Mouse (Mus musculus): ENCODE measurements at regions not wholly inside any gene's neighbourhood (a gene's known extent, or its start where the extent isn't known, plus 50 kb on each side); places are given as distances from the start of the nearest gene placed in this dataset.
A peak's percentile ranks its signal among the peaks of the same experiment; 100 is the strongest.

- no peaks in the 10 kb centered on the region for H3K36me3 ChIP-seq (ENCODE audit: control insufficient read depth, insufficient read depth, low read length)
- ATAC-seq, result no peak
These were observed 176.9 kb upstream of the Arglu1 start for GRCm38 (mm10) chr8:8867126-8867777.

GRCm38 (mm10) chr8:8862767-8863166 is 172.4 kb upstream of the Arglu1 start:
- Histone ChIP-seq H3K9ac (ENCODE audit: low read length) (no peak overlapping the region), H3K27ac (ENCODE audit: low read depth, low read length) (no peak overlapping the region), H3K9me3 (replicated peaks; ENCODE audit: control insufficient read depth, low read length) (no peaks in the 10 kb centered on the region), H3K4me3 (ENCODE audit: low read depth, low read length) (no peak overlapping the region), H3K27me3 (replicated peaks; ENCODE audit: control insufficient read depth, insufficient read depth, low read length) (no peaks in the 10 kb centered on the region), H3K4me2 (ENCODE audit: low read length) (no peak overlapping the region), H3K4me1 (ENCODE audit: control insufficient read depth, insufficient read depth, low read length) (no peaks in the 10 kb centered on the region), H3K36me3 (ENCODE audit: control insufficient read depth, insufficient read depth, low read length) (no peaks in the 10 kb centered on the region)
- ATAC-seq (no peak), DNase-seq (ENCODE audit: low spot score) (no peak)
- 89% methylated on average over 6 of the region's 6 CpGs for WGBS

More at GRCm38 (mm10) chr8:8867126-8867777, 176.9 kb upstream of the Arglu1 start:
- Histone ChIP-seq H3K4me2 (ENCODE audit: low read length) (no peak overlapping the region), H3K27ac (ENCODE audit: low read depth, low read length) (no peak overlapping the region), H3K9ac (ENCODE audit: low read length) (no peak overlapping the region), H3K9me3 (replicated peaks; ENCODE audit: control insufficient read depth, low read length) (no peaks in the 10 kb centered on the region), H3K4me3 (ENCODE audit: low read depth, low read length) (no peak overlapping the region), H3K4me1 (ENCODE audit: control insufficient read depth, insufficient read depth, low read length) (no peaks in the 10 kb centered on the region), H3K27me3 (replicated peaks; ENCODE audit: control insufficient read depth, insufficient read depth, low read length) (no peaks in the 10 kb centered on the region; the same call in 1 of the 2 replicates)
- WGBS, result 60% methylated on average over 9 of the region's 9 CpGs
- no peak for DNase-seq (ENCODE audit: low spot score)

- no peaks in the 10 kb centered on the region for H3K36me3 ChIP-seq (ENCODE audit: control insufficient read depth, insufficient read depth, low read length)
- H3K4me2 ChIP-seq (ENCODE audit: low read length), result no peak overlapping the region
- H3K4me1 ChIP-seq (ENCODE audit: control insufficient read depth, insufficient read depth, low read length), result no peaks in the 10 kb centered on the region
- H3K9ac ChIP-seq (ENCODE audit: low read length), result no peak overlapping the region
- no peaks in the 10 kb centered on the region for H3K9me3 ChIP-seq (replicated peaks; ENCODE audit: control insufficient read depth, low read length)
- 64% methylated on average over 9 of the region's 9 CpGs for WGBS
- no peak for DNase-seq (ENCODE audit: low spot score)
- no peak for ATAC-seq
- H3K27me3 ChIP-seq (replicated peaks; ENCODE audit: control insufficient read depth, insufficient read depth, low read length), result no peaks in the 10 kb centered on the region
- no peak overlapping the region for H3K27ac ChIP-seq (ENCODE audit: low read depth, low read length)
- no peak overlapping the region for H3K4me3 ChIP-seq (ENCODE audit: low read depth, low read length)
These were observed 171.1 kb upstream of the Arglu1 start for GRCm38 (mm10) chr8:8861331-8861940.

GRCm38 (mm10) chr8:8858636-8859035 is 168.3 kb upstream of the Arglu1 start:
- H3K9ac ChIP-seq (ENCODE audit: low read length), result no peak overlapping the region
- H3K4me2 ChIP-seq (ENCODE audit: low read length), result no peak overlapping the region
- no peak overlapping the region for H3K4me3 ChIP-seq (ENCODE audit: low read depth, low read length)
- no peaks in the 10 kb centered on the region for H3K36me3 ChIP-seq (ENCODE audit: control insufficient read depth, insufficient read depth, low read length)
- no peak for DNase-seq (ENCODE audit: low spot score)
- ATAC-seq, result no peak
- no peak overlapping the region for H3K27ac ChIP-seq (ENCODE audit: low read depth, low read length)
- WGBS, result 82% methylated on average over 3 of the region's 3 CpGs
- H3K9me3 ChIP-seq (replicated peaks; ENCODE audit: control insufficient read depth, low read length), result no peaks in the 10 kb centered on the region
- 0 out of 2 replicates have a peak, but pooled peaks cover 2% of the 10 kb centered on the region for H3K4me1 ChIP-seq (ENCODE audit: control insufficient read depth, insufficient read depth, low read length)
- H3K27me3 ChIP-seq (replicated peaks; ENCODE audit: control insufficient read depth, insufficient read depth, low read length), result no peaks in the 10 kb centered on the region

GRCm38 (mm10) chr8:8852656-8853366 is 162.5 kb upstream of the Arglu1 start:
- Histone ChIP-seq H3K36me3 (ENCODE audit: control insufficient read depth, insufficient read depth, low read length) (no peaks in the 10 kb centered on the region), H3K27me3 (replicated peaks; ENCODE audit: control insufficient read depth, insufficient read depth, low read length) (no peaks in the 10 kb centered on the region), H3K9ac (ENCODE audit: low read length) (no peak overlapping the region), H3K4me2 (ENCODE audit: low read length) (no peak overlapping the region), H3K9me3 (replicated peaks; ENCODE audit: control insufficient read depth, low read length) (no peaks in the 10 kb centered on the region), H3K4me1 (ENCODE audit: control insufficient read depth, insufficient read depth, low read length) (peaks cover 9% of the 10 kb centered on the region; the same call in 1 of the 2 replicates), H3K4me3 (ENCODE audit: low read depth, low read length) (no peak overlapping the region), H3K27ac (ENCODE audit: low read depth, low read length) (no peak overlapping the region)
- DNase-seq (ENCODE audit: low spot score), result peak; percentile 37
- WGBS, result 33% methylated on average over 7 of the region's 7 CpGs
- ATAC-seq, result no peak

GRCm38 (mm10) chr8:8851271-8851670 is 160.9 kb upstream of the Arglu1 start:
- no peak for DNase-seq (ENCODE audit: low spot score)
- no peak overlapping the region for H3K27ac ChIP-seq (ENCODE audit: low read depth, low read length)

GRCm38 (mm10) chr8:8850766-8851165 is 160.4 kb upstream of the Arglu1 start:
- 74% methylated on average over 8 of the region's 8 CpGs for WGBS
- H3K4me1 ChIP-seq (ENCODE audit: control insufficient read depth, insufficient read depth, low read length), result peaks cover 9% of the 10 kb centered on the region; the same call in 1 of the 2 replicates
- H3K4me3 ChIP-seq (ENCODE audit: low read depth, low read length), result no peak overlapping the region
- H3K27ac ChIP-seq (ENCODE audit: low read depth, low read length), result no peak overlapping the region
- no peaks in the 10 kb centered on the region for H3K9me3 ChIP-seq (replicated peaks; ENCODE audit: control insufficient read depth, low read length)
- H3K4me2 ChIP-seq (ENCODE audit: low read length), result no peak overlapping the region
- no peak for DNase-seq (ENCODE audit: low spot score)
- ATAC-seq, result no peak
- H3K36me3 ChIP-seq (ENCODE audit: control insufficient read depth, insufficient read depth, low read length), result no peaks in the 10 kb centered on the region
- H3K9ac ChIP-seq (ENCODE audit: low read length), result no peak overlapping the region
- no peaks in the 10 kb centered on the region for H3K27me3 ChIP-seq (replicated peaks; ENCODE audit: control insufficient read depth, insufficient read depth, low read length)

More at GRCm38 (mm10) chr8:8851271-8851670, 160.9 kb upstream of the Arglu1 start:
- Histone ChIP-seq H3K27me3 (replicated peaks; ENCODE audit: control insufficient read depth, insufficient read depth, low read length) (no peaks in the 10 kb centered on the region), H3K36me3 (ENCODE audit: control insufficient read depth, insufficient read depth, low read length) (no peaks in the 10 kb centered on the region), H3K4me1 (ENCODE audit: control insufficient read depth, insufficient read depth, low read length) (peaks cover 9% of the 10 kb centered on the region; the same call in 1 of the 2 replicates), H3K9me3 (replicated peaks; ENCODE audit: control insufficient read depth, low read length) (no peaks in the 10 kb centered on the region), H3K9ac (ENCODE audit: low read length) (no peak overlapping the region), H3K4me2 (ENCODE audit: low read length) (no peak overlapping the region), H3K4me3 (ENCODE audit: low read depth, low read length) (no peak overlapping the region)
- no peak for ATAC-seq
- 85% methylated on average over 4 of the region's 4 CpGs for WGBS

- Histone ChIP-seq H3K27me3 (replicated peaks; ENCODE audit: control insufficient read depth, insufficient read depth, low read length) (no peaks in the 10 kb centered on the region), H3K4me1 (ENCODE audit: control insufficient read depth, insufficient read depth, low read length) (peaks cover under 1% of the 10 kb centered on the region; the same call in 1 of the 2 replicates), H3K9ac (ENCODE audit: low read length) (no peak overlapping the region), H3K4me3 (ENCODE audit: low read depth, low read length) (no peak overlapping the region), H3K4me2 (ENCODE audit: low read length) (no peak overlapping the region), H3K9me3 (replicated peaks; ENCODE audit: control insufficient read depth, low read length) (no peaks in the 10 kb centered on the region), H3K36me3 (ENCODE audit: control insufficient read depth, insufficient read depth, low read length) (no peaks in the 10 kb centered on the region), H3K27ac (ENCODE audit: low read depth, low read length) (no peak overlapping the region)
- DNase-seq (ENCODE audit: low spot score) (no peak), ATAC-seq (no peak)
- WGBS, result 92% methylated on average over 10 of the region's 10 CpGs
These were observed 157.3 kb upstream of the Arglu1 start for GRCm38 (mm10) chr8:8847579-8847978.

- WGBS, result 58% methylated on average over 2 of the region's 2 CpGs
- no peak overlapping the region for H3K4me2 ChIP-seq (ENCODE audit: low read length)
These were observed 152.0 kb upstream of the Arglu1 start for GRCm38 (mm10) chr8:8842326-8842725.

More at GRCm38 (mm10) chr8:8842326-8842725, 152.0 kb upstream of the Arglu1 start:
- Histone ChIP-seq H3K36me3 (ENCODE audit: control insufficient read depth, insufficient read depth, low read length) (no peaks in the 10 kb centered on the region), H3K4me3 (ENCODE audit: low read depth, low read length) (no peak overlapping the region), H3K9ac (ENCODE audit: low read length) (no peak overlapping the region), H3K27ac (ENCODE audit: low read depth, low read length) (no peak overlapping the region), H3K9me3 (replicated peaks; ENCODE audit: control insufficient read depth, low read length) (no peaks in the 10 kb centered on the region), H3K27me3 (replicated peaks; ENCODE audit: control insufficient read depth, insufficient read depth, low read length) (no peaks in the 10 kb centered on the region), H3K4me1 (ENCODE audit: control insufficient read depth, insufficient read depth, low read length) (no peaks in the 10 kb centered on the region)
- no peak for ATAC-seq
- no peak for DNase-seq (ENCODE audit: low spot score)

All from forebrain, embryonic 14.5 days (tissue).